In genomic region chr1:137814556-137814955, GRCm38 (mm10) we compare ENCODE assay signal across 11 mouse cellular contexts.
"Had no signal": no experiment of that assay in that cellular context is flagged by ENCODE, and none has a peak within 500 bp of the region (broad histone marks: within the 10 kb centered on the region; RNA-seq: fewer than 3 reads in every experiment).

No protein-coding gene starts in this region.

- ATAC-seq: liver, postnatal 0 days; lung, postnatal 0 days; midbrain, embryonic 13.5 days; midbrain, embryonic 15.5 days had no signal

- DNase-seq: liver, embryonic 13.5 days; liver, postnatal 0 days; lung, adult 2 months; lung, postnatal 14 days; lung, postnatal 36 days; right cerebral cortex, postnatal 14 days; thymus, adult 2 months; thymus, postnatal 25 days had no signal
